Mouse (Mus musculus) CH12.LX (cell line): ENCODE data around the gene Cytip. TPM values are rescaled to one million over a fixed set of nuclear protein-coding genes. Genes with fewer than 3 reads are reported as not detected.

ENCODE experiments used
- DNase-seq: peaks from one replicate; pipeline ENCODE4 v3.0.0-alpha.2; 2013; ENCODE audit errors: extremely low read depth
- H3K27ac ChIP-seq: 2 replicates; pipeline ENCODE4 v1.5.1; 2012; ENCODE audit warnings: low read depth, mild to moderate bottlenecking, control low read depth, moderate library complexity; ENCODE audit not compliant: insufficient read depth
- H3K27me3 ChIP-seq: replicated peaks from 2 replicates; pipeline ENCODE3; 2012; ENCODE audit warnings: inconsistent platforms
- H3K36me3 ChIP-seq, 2 experiments: replicated peaks in 1 of 2; 2 replicates each; pipeline versions ENCODE3 to v1.6.1; 2012; ENCODE audit warnings: inconsistent platforms in 1 of 2, low read length in 1 of 2, mild to moderate bottlenecking in 1 of 2, mixed read lengths in 1 of 2, moderate library complexity in 1 of 2; ENCODE audit not compliant: control insufficient read depth in 1 of 2, insufficient read depth in 1 of 2
- H3K4me1 ChIP-seq, 2 experiments: 2 replicates each; pipeline ENCODE4 v1.6.1; 2012; ENCODE audit warnings: inconsistent platforms in 1 of 2, moderate library complexity in 1 of 2; ENCODE audit not compliant: insufficient read depth in 2 of 2, control insufficient read depth in 1 of 2
- H3K4me2 ChIP-seq: 2 replicates; pipeline ENCODE4 v1.6.1; 2012; ENCODE audit warnings: low read depth, mild to moderate bottlenecking, control low read depth; ENCODE audit not compliant: poor library complexity, insufficient read depth, severe bottlenecking
- H3K4me3 ChIP-seq, 3 experiments: fragments of 150-350 bp in 1 of 3; sonication (generic) in 1 of 3; replicated peaks in 1 of 3; 2 replicates each; pipeline versions ENCODE3 to v1.5.1; 2011 to 2012; ENCODE audit warnings: low read depth in 2 of 3, low read length in 2 of 3, mild to moderate bottlenecking in 2 of 3, moderate library complexity in 2 of 3, control low read depth in 1 of 3, improper control_type of control experiment in 1 of 3, inconsistent platforms in 1 of 3, mixed read lengths in 1 of 3; ENCODE audit not compliant: poor library complexity in 1 of 3
- H3K79me2 ChIP-seq: replicated peaks from 2 replicates; pipeline ENCODE4 v1.6.1; 2012; ENCODE audit warnings: mild to moderate bottlenecking, moderate library complexity; ENCODE audit not compliant: control insufficient read depth, poor library complexity, insufficient read depth, severe bottlenecking; ENCODE audit errors: extremely low read depth
- H3K9ac ChIP-seq: 2 replicates; pipeline ENCODE4 v1.6.1; 2012; ENCODE audit warnings: low read depth, mild to moderate bottlenecking, control low read depth, moderate library complexity; ENCODE audit not compliant: insufficient read depth
- H3K9me3 ChIP-seq: replicated peaks from 2 replicates; pipeline ENCODE3; 2012; ENCODE audit warnings: low read length, inconsistent platforms, mixed read lengths
- BHLHE40 ChIP-seq: IDR thresholded peaks from 2 replicates; pipeline ENCODE4 v1.6.1; 2011; ENCODE audit warnings: mild to moderate bottlenecking, low read depth, low read length, improper control_type of control experiment
- CHD1 ChIP-seq: IDR thresholded peaks from 2 replicates; pipeline ENCODE4 v1.6.1; 2012; ENCODE audit warnings: low read depth, low read length, improper control_type of control experiment, inconsistent platforms
- CTCF ChIP-seq, 2 experiments: IDR thresholded peaks in 1 of 2; conservative IDR thresholded peaks in 1 of 2; 2 replicates each; pipeline ENCODE4 v1.5.1; 2011 to 2012; ENCODE audit warnings: low read depth in 2 of 2, low read length in 2 of 2, improper control_type of control experiment in 1 of 2, inconsistent platforms in 1 of 2, mild to moderate bottlenecking in 1 of 2, moderate library complexity in 1 of 2
- E2F4 ChIP-seq: IDR thresholded peaks from 2 replicates; pipeline ENCODE4 v1.6.1; 2011; ENCODE audit warnings: low read depth, low read length, improper control_type of control experiment; ENCODE audit not compliant: insufficient replicate concordance
- ELF1 ChIP-seq: IDR thresholded peaks from 2 replicates; pipeline ENCODE4 v1.6.1; 2014; ENCODE audit warnings: low read depth, mild to moderate bottlenecking, inconsistent platforms, low read length, improper control_type of control experiment
- EP300 ChIP-seq: IDR thresholded peaks from 2 replicates; pipeline ENCODE4 v1.6.1; 2011; ENCODE audit warnings: low read length, improper control_type of control experiment
- GABPA ChIP-seq: IDR thresholded peaks from 2 replicates; pipeline ENCODE4 v1.6.1; 2012; ENCODE audit warnings: low read depth, low read length, improper control_type of control experiment, inconsistent platforms; ENCODE audit not compliant: insufficient replicate concordance
- JUN ChIP-seq: IDR thresholded peaks from 2 replicates; pipeline ENCODE4 v1.6.1; 2011; ENCODE audit warnings: low read depth, mild to moderate bottlenecking, low read length, improper control_type of control experiment, moderate library complexity; ENCODE audit not compliant: insufficient read depth
- JUND ChIP-seq: conservative IDR thresholded peaks from 2 replicates; pipeline ENCODE4 v1.6.1; 2011; ENCODE audit warnings: low read depth, low read length, improper control_type of control experiment
- KAT2A ChIP-seq: IDR thresholded peaks from 2 replicates; pipeline ENCODE4 v1.6.1; 2012; ENCODE audit warnings: low read length, improper control_type of control experiment, inconsistent platforms; ENCODE audit not compliant: insufficient replicate concordance
- MAX ChIP-seq: IDR thresholded peaks from 2 replicates; pipeline ENCODE4 v1.6.1; 2011; ENCODE audit warnings: low read length, improper control_type of control experiment
- MAZ ChIP-seq: IDR thresholded peaks from 2 replicates; pipeline ENCODE4 v1.6.1; 2012; ENCODE audit warnings: low read depth, mild to moderate bottlenecking, inconsistent platforms, low read length, improper control_type of control experiment, moderate library complexity
- MXI1 ChIP-seq: IDR thresholded peaks from 2 replicates; pipeline ENCODE4 v1.6.1; 2011; ENCODE audit warnings: mild to moderate bottlenecking, low read depth, low read length, improper control_type of control experiment
- MYC ChIP-seq: IDR thresholded peaks from 2 replicates; pipeline ENCODE4 v1.6.1; 2011; ENCODE audit warnings: low read depth, mild to moderate bottlenecking, improper control_type of control experiment, low read length
- NELFE ChIP-seq: IDR thresholded peaks from 2 replicates; pipeline ENCODE4 v1.6.1; 2011; ENCODE audit warnings: low read depth, low read length, improper control_type of control experiment
- NRF1 ChIP-seq: IDR thresholded peaks from 2 replicates; pipeline ENCODE4 v1.6.1; 2014; ENCODE audit warnings: low read depth, mild to moderate bottlenecking, inconsistent platforms, low read length, improper control_type of control experiment, moderate library complexity
- PAX5 ChIP-seq: IDR thresholded peaks from 2 replicates; pipeline ENCODE4 v1.6.1; 2012; ENCODE audit warnings: low read length, inconsistent platforms, mixed read lengths
- POLR2A ChIP-seq: IDR thresholded peaks from 2 replicates; pipeline ENCODE4 v1.6.1; 2011; ENCODE audit warnings: low read depth, mild to moderate bottlenecking, improper control_type of control experiment, low read length
- POLR2AphosphoS2 ChIP-seq: IDR thresholded peaks from 2 replicates; pipeline ENCODE4 v1.6.1; 2011; ENCODE audit warnings: low read depth, low read length, improper control_type of control experiment
- RAD21 ChIP-seq: IDR thresholded peaks from 2 replicates; pipeline ENCODE4 v1.6.1; 2011; ENCODE audit warnings: low read depth, mild to moderate bottlenecking, low read length, improper control_type of control experiment, moderate library complexity
- RCOR1 ChIP-seq: conservative IDR thresholded peaks from 2 replicates; pipeline ENCODE4 v1.6.1; 2012; ENCODE audit warnings: low read depth, mild to moderate bottlenecking, inconsistent platforms, low read length, improper control_type of control experiment
- SIN3A ChIP-seq: IDR thresholded peaks from 2 replicates; pipeline ENCODE4 v1.6.1; 2012; ENCODE audit warnings: low read length, improper control_type of control experiment, inconsistent platforms
- TBP ChIP-seq: conservative IDR thresholded peaks from 2 replicates; pipeline ENCODE4 v1.6.1; 2011; ENCODE audit warnings: low read depth, low read length, improper control_type of control experiment
- TCF12 ChIP-seq: IDR thresholded peaks from 2 replicates; pipeline ENCODE4 v1.6.1; 2014; ENCODE audit warnings: low read depth, mild to moderate bottlenecking, inconsistent platforms, low read length, improper control_type of control experiment
- UBTF ChIP-seq: IDR thresholded peaks from 2 replicates; pipeline ENCODE4 v1.6.1; 2012; ENCODE audit warnings: low read depth, mild to moderate bottlenecking, inconsistent platforms, low read length, improper control_type of control experiment, moderate library complexity
- USF1 ChIP-seq: IDR thresholded peaks from 2 replicates; pipeline ENCODE4 v1.6.1; 2014; ENCODE audit warnings: low read depth, mild to moderate bottlenecking, inconsistent platforms, low read length, improper control_type of control experiment
- USF2 ChIP-seq: conservative IDR thresholded peaks from 2 replicates; pipeline ENCODE4 v1.6.1; 2011; ENCODE audit warnings: low read depth, low read length, improper control_type of control experiment
- ZC3H11A ChIP-seq: IDR thresholded peaks from 2 replicates; pipeline ENCODE4 v1.6.1; 2012; ENCODE audit warnings: low read depth, mild to moderate bottlenecking, inconsistent platforms, low read length, improper control_type of control experiment
- ZKSCAN1 ChIP-seq: IDR thresholded peaks from 2 replicates; pipeline ENCODE4 v1.6.1; 2012; ENCODE audit warnings: low read depth, inconsistent platforms, low read length, improper control_type of control experiment, borderline replicate concordance
- ZMIZ1 ChIP-seq: IDR thresholded peaks from 2 replicates; pipeline ENCODE4 v1.6.1; 2012; ENCODE audit warnings: low read depth, mild to moderate bottlenecking, inconsistent platforms, low read length, improper control_type of control experiment
- ZNF384 ChIP-seq: IDR thresholded peaks from 2 replicates; pipeline ENCODE4 v1.6.1; 2012; ENCODE audit warnings: low read depth, low read length, improper control_type of control experiment, inconsistent platforms
- dilution Hi-C: fragments of 300-500 bp; cut with MboI; formaldehyde crosslinking; loops from 2 replicates; pipeline ENCODE4 v1.14.3; 2020; ENCODE audit warnings: low sequenced_read_pairs; ENCODE audit not compliant: extremely low pct_unique_long_range_greater_than_20kb, extremely low pct_ligation_motif_present
- in situ Hi-C: fragments of 300-500 bp; cut with MboI; formaldehyde crosslinking; loops from 3 replicates; pipeline ENCODE4 v1.14.3; 2019; ENCODE audit warnings: low sequenced_read_pairs, low pct_ligation_motif_present, low pct_unique_long_range_greater_than_20kb, mixed read lengths
- polyA plus RNA-seq: library from polyadenylated mRNA; unstranded; fragments of >175 nt; gene quantifications from 2 replicates; pipeline ENCODE4 v1.2.1, GENCODE M21; 2012; ENCODE audit warnings: low read depth; ENCODE audit not compliant: insufficient read length
- total RNA-seq, 2 experiments: library from RNA; depleted of rRNA; stranded (reverse); fragments of 300-350 nt in 1 of 2; fragments of >200 nt in 1 of 2; gene quantifications; 2 replicates each; pipeline ENCODE4 v1.2.3; 2012 to 2014

Gene Cytip
- total and polyA plus RNA-seq, 3 experiments = 43.1 to 61.3 (median 55.9) TPM

GRCm38 (mm10) chr2:58157466-58157865 is 37.9 kb downstream of the Cytip start:
- Histone ChIP-seq H3K4me2 (peak overlapping the region; percentile 100), H3K27ac (peak overlapping the region; percentile 71), H3K27me3 (no peaks in the 10 kb centered on the region), H3K9ac (peak overlapping the region; percentile 94), H3K9me3 (no peaks in the 10 kb centered on the region), H3K4me3 (peak overlapping the region; percentile 59 to 74 (median 71)), H3K79me2 (peaks cover 56% of the 10 kb centered on the region), H3K4me1 (peaks cover 5 to 46% of the 10 kb centered on the region in 2 experiments), H3K36me3 (peaks cover 0 to 2% of the 10 kb centered on the region in 2 experiments)
- in situ Hi-C loops = no loop called here
- TF ChIP-seq TBP (0 out of 2 replicates have a peak, but pooled peaks have one; percentile 14), MAX (peak; percentile 4; the same call in 1 of the 2 replicates), ZMIZ1 (no peak), EP300 (no peak), E2F4 (0 out of 2 replicates have a peak, but pooled peaks have one; percentile 9), JUND (no peak), NELFE (0 out of 2 replicates have a peak, but pooled peaks have one; percentile 46), SIN3A (no peak)
- dilution Hi-C loops = no loop called here
- DNase-seq = no peak

- no peaks in the 10 kb centered on the region for H3K27me3 ChIP-seq
- in situ Hi-C loops = no loop called here
- H3K4me2 ChIP-seq = peak overlapping the region; percentile 95
- H3K79me2 ChIP-seq = peaks cover 61% of the 10 kb centered on the region
- peak overlapping the region; percentile 94 for H3K9ac ChIP-seq
- peaks cover 5 to 43% of the 10 kb centered on the region in 2 experiments for H3K4me1 ChIP-seq
- H3K9me3 ChIP-seq = no peaks in the 10 kb centered on the region
- peaks cover 0 to 6% of the 10 kb centered on the region in 2 experiments for H3K36me3 ChIP-seq
- H3K27ac ChIP-seq = peak overlapping the region; percentile 95
- dilution Hi-C loops = no loop called here
- peak overlapping the region; percentile 50 to 74 (median 59) for H3K4me3 ChIP-seq
- DNase-seq = peak; percentile 94
- TF ChIP-seq SIN3A (peak; percentile 91), CTCF (conservative IDR thresholded peaks at IDR 0.05 in 1 of 2, IDR thresholded peaks at IDR 0.05 in 1 of 2; ENCODE audit: low read depth in 2 of 2, low read length in 2 of 2) (no peak), POLR2A (0 out of 2 replicates have a peak, but pooled peaks have one; percentile 33), ELF1 (no peak; the same call in 1 of the 2 replicates), KAT2A (0 out of 2 replicates have a peak, but pooled peaks have one; percentile 49), TCF12 (peak; percentile 95), NRF1 (no peak), GABPA (no peak), ZC3H11A (no peak), BHLHE40 (peak; percentile 51; the same call in 1 of the 2 replicates), ZNF384 (peak; percentile 92), RAD21 (no peak), MAZ (peak; percentile 89; the same call in 1 of the 2 replicates), UBTF (no peak; the same call in 1 of the 2 replicates), MYC (no peak), POLR2AphosphoS2 (no peak), MXI1 (peak; percentile 70; the same call in 1 of the 2 replicates), ZKSCAN1 (no peak; the same call in 1 of the 2 replicates), RCOR1 (peak; percentile 72; the same call in 1 of the 2 replicates), PAX5 (no peak), JUND (peak; percentile 93), USF1 (no peak), USF2 (no peak), CHD1 (peak; percentile 53; the same call in 1 of the 2 replicates), JUN (peak; percentile 95)
Observed at GRCm38 (mm10) chr2:58156495-58157392, 38.6 kb downstream of the Cytip start.
